Mouse (Mus musculus): ENCODE results near the gene Hoxd3. TPM values are rescaled to one million over a fixed set of nuclear protein-coding genes. Genes with fewer than 3 reads are reported as not detected.

Gene Hoxd3
- not detected for polyA plus RNA-seq (2017; shearing (Covaris generic))

DNA sequence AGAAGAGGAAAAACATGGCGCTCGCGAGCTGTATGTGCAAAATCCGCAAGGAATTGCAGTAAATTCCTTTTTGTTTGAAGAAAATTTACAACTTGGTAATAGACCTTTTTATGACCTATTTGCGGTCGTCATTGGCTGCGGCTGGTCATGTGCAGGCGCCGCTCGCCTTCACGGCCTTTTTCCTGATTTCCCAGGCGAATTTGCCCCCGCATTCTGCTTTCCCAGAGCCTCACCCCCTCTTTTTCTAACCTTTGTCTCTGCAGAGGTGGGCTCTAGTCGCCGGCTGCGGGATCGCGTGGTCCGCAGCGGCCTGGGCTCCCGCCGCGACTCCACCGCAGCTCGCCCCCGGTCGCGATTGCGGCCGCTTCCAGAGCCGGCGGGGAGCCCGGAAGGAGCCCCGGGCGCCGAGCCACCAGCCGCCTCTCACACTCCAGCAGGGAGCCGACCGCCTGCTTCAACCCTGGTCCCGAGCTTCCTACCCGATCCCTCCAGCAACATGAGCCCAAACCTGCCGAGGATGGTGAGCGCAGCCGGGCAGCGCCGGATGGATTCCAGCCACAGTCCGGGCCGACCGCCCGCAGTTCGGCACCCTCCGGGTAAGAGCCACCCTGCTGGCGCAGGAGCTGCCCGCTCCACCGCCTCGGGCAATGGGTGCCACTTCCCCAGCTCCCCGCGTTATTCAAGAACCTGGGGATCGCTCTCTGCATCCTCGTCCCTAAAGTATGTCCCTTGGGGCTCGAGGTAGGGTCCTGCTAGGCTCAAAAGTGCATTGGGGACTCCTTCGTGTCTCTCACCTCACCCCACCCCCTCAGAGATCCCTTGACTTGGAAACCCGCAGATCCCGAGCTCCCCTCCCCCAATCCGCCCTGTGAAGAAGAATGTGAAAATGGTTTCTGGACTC is at the start of gene Hoxd3, which contains the start of gene Hoxd4:
TSS of gene Hoxd3 (plus strand) at position 207 of the 901 bp plus-strand sequence.
TSS of gene Hoxd4 (plus strand) at position 209 of the 901 bp plus-strand sequence.

DNA sequence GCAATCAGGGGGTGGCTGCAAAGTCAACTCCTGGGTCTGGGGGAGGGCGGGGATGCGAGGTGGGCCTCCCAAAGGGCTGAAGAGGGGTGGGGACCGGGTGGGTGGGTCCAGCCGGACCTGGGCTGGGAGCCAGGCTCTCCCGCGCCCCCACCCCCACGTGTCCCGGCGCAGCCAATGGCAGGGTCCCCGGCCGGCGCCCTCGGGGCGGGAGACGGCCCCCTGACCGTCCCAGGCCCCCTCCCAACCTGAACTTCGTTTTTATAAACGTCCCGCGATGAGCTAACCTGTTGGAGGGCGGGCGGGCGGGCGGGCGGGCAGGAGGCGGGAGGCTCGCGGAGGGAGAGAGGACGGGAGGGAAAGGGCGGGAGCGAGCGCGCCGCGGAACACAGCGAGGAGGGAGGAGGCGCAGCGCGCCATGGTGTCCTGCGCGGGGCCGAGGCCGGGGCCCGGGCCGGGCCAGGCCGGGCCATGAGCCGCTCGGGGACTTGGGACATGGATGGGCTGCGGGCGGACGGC is 43.8 kb upstream of the Hoxd3 start, which contains the start of gene Hoxd13:
TSS of gene Hoxd13 (plus strand) at position 469 of the 516 bp plus-strand sequence.

DNA sequence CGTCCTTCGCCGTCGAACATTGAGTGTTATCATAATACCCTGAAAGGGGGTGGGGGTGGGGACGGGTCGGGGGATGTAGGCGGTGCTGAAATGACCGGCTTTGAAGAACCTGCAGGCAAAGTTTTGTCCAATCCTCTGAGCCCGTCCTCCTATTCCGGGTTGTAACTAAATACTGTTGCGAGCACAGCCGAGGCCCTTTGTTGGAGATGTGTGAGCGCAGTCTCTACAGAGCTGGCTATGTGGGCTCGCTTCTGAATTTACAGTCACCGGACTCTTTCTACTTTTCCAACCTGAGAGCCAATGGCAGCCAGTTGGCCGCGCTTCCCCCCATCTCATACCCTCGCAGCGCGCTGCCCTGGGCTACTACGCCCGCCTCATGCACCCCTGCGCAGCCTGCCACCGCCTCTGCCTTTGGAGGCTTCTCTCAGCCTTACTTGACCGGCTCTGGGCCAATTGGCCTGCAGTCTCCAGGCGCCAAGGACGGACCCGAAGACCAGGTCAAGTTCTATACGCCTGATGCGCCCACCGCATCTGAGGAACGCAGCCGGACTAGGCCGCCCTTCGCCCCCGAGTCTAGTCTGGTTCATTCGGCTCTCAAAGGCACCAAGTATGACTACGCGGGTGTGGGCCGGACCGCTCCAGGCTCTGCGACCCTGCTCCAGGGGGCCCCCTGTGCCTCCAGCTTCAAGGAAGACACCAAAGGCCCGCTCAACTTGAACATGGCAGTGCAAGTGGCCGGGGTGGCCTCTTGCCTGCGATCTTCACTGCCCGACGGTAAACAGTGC is 36.7 kb upstream of the Hoxd3 start, which contains the start of gene Hoxd12:
TSS of gene Hoxd12 (plus strand) at position 133 of the 785 bp plus-strand sequence.

DNA sequence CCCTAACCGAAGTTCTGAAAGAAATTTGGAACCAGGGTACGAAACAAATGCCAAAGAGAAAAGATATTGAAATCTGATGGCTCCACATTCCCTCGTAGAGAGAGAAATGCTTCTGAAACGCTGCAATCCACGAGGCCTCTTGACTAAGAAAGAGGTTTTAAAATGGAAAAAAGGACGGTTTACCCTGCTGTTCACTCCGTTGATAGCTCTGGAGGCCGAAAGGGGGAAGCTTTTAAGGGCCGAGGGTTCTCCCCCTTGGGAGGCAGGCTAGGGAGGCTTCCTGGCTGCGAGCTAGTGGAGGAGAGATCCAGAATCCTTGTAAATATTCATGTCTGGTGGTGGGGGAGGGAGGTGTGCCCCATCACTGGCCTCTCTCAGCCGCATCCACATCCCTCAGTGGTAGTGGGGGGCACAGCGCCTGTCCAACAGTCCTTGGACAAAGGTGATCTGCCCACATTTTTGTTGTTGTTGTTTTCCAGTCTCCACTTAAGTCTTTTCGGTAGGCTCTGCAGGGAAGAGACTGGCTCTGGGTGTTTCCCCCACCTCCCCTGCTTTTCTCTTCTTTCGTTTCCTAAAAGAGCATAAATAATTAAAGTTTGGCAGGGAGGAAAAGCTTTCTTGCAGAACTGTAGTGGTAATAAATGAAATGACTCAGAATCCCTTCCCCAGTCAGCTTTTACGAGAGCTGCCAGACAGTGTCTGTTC is 32.7 kb upstream of the Hoxd3 start, which contains the start of gene Hoxd11:
TSS of gene Hoxd11 (plus strand) at position 667 of the 705 bp plus-strand sequence.

DNA sequence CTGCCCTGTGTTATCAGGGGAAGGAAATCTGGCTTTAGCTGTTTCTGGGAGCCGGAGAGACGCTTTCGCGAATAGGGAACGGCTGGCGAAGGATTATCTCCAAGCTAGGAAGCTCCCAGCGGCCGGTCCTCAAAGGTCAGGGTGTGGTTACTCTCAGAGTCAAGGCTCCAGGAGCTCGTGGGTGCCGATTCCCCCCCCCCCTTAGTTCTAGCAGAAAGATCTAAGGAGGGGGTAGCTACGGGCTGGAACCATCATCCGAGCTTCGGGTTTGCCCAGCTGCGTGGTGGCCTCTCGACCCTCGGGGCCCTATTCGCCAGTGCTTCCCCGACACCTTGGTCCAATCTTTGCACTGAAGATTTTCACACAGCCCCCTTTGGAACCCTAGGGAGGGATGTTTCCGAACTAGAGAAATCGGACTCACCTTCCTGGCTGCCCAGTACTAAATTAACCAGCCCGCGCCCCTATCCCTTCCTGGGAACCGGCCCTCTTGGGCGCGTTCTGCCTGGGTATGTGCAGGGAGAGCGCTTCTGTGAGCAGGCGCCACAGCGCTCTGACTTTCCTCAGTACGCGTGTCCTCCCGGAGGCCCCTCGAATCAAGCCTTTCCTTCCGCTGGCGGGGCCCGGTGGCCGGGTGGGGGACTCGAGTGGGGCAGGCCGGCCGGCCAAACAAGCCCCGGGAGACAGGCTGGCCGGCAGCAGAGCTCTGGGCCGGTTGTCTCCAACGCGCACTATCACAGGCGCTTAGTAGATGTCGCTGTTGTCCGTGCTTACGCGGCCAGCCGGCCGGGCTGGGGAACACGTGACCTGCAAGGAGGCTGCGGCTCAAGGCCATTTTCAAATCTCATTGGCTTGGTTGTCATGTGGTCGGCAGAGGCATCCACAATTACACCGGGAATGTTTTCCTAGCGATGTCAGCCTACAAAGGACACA is 20.4 kb upstream of the Hoxd3 start, which contains the start of gene Hoxd10:
TSS of gene Hoxd10 (plus strand) at position 903 of the 930 bp plus-strand sequence.

DNA sequence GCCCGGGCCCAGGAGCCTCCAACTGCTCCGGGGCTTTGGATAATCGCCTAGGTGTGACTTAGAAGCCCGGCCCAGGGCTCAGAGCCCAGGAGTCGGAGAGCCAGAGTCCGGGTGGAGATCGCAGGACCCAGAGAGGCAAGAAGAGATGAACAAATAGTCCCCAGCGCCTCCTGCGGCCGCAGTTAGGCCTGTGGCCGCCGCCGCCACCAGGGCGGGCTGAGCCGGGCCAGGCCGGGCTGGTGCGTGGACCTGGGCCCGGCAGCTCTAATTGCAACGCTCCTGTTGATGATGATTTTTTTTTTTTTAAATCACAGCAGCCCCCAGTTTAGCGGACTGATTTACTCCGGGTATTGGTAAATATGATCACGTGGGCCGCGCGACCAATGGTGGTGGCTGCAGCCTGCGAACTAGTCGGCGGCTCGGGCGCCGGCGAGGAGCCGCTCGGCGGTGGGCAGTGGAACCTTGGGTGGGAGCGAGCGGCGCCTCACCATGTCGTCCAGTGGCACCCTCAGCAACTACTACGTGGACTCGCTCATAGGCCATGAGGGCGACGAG is 14.1 kb upstream of the Hoxd3 start, which contains the start of gene Hoxd9:
TSS of gene Hoxd9 (plus strand) at position 161 of the 555 bp plus-strand sequence.

DNA sequence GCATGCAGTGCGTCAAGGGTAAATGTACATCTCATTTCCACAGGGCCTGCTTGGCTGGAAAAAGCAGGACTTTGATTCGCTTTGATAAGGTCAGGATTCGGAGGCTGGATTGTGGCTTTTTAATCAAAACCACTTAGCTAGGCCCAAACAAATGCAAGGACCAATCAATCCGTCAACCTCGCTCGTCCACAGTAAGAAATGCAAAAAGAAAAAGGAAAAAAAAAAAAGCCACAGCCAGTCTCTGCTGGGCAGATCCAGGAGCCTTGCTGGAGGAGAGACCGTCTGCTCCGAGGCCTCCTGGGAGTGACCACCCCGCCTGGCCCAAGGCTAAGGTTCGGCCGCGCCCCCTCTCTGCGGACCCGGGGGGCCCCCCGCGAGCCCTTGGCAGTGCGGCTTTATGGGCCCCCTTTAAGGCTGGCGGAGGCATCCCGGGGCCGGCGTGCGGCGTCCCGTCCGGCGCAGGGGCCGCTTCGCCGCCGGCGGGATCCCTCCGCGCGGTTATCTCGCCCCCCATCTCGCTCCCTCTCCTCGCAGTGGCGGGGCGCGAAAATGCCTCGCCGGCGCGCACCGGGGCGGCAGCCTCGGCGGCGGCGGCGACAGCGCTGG is 7.2 kb upstream of the Hoxd3 start, which contains the start of gene Hoxd8:
TSS of gene Hoxd8 (plus strand) at position 223 of the 606 bp plus-strand sequence.

DNA sequence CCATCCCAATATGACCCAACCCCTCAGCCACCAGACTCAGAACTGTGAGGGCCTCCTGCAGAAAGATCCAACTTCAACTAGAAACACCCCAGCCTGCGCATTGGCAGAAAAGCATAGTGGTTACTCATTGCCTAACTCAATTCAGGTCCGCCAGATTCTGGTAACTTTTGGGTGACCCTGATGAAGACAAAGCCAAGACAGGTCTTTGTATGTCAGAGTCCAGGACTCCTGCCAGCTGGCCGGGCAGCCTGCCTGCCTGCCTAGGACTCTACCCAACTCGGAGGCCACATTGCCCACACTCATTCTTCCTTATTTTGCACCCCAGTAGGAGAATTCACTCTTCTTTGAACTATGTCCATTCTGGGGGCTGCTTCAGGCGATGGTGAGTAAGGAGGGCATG is 14.8 kb downstream of the Hoxd3 start, which contains the start of gene Gm28230:
TSS of gene Gm28230 (plus strand) at position 178 of the 400 bp plus-strand sequence.

DNA sequence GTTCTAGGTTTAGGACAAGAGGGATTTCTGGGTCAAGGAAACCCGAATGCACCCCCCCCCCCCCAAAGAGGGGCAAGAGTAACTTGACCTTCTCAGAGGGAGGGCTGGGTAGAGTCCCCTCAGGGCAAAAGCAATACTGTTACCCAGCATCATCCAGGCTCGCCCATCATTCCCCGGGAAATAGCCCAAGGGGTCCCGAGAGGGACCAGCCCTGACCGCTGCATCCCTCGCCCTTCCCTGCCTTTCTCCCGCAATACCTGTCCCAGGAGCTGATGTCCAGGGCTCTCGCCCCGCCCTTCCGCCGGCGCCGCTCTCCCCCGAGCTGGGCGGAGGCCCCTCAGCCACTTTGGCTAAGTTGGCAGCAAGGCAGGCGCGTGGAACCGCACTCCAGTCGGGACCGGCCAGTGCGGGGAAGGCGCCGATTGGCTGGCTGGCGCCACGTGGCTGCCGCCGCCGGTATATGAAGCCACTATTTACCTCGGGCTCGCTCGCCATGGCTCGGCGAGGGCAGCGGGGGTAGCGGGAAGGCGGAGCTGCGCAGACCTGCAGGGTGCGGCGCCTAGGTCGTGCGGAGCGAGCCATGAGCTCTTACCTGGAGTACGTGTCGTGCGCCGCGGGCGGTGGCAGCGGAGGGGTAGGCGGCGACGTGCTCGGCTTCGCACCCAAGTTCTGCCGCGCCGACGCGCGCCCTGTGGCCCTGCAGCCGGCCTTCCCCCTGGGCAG is 51.0 kb downstream of the Hoxd3 start, which contains the start of gene Hoxd1:
TSS of gene Hoxd1 (plus strand) at position 459 of the 723 bp plus-strand sequence.

Other genes starting within 250 kb of the Hoxd3 start
- 26.6 TPM for gene Lnpk, start 132.5 kb upstream of the Hoxd3 start, polyA plus RNA-seq (2017; shearing (Covaris generic))
- gene Evx2, start 52.4 kb upstream of the Hoxd3 start, polyA plus RNA-seq (2017; shearing (Covaris generic)), result not detected
- gene Hoxd13, start 43.6 kb upstream of the Hoxd3 start, polyA plus RNA-seq (2017; shearing (Covaris generic)), result not detected
- gene Hoxd12, start 36.9 kb upstream of the Hoxd3 start, polyA plus RNA-seq (2017; shearing (Covaris generic)), result not detected
- gene Hoxd11, start 32.4 kb upstream of the Hoxd3 start, polyA plus RNA-seq (2017; shearing (Covaris generic)), result not detected
- gene Hoxd10, start 20.0 kb upstream of the Hoxd3 start, polyA plus RNA-seq (2017; shearing (Covaris generic)), result not detected
- gene Hoxd9, start 14.2 kb upstream of the Hoxd3 start, polyA plus RNA-seq (2017; shearing (Covaris generic)), result not detected
- gene Hoxd8, start 7.3 kb upstream of the Hoxd3 start, polyA plus RNA-seq (2017; shearing (Covaris generic)), result not detected
- not detected for gene Hoxd4, start within 50 bp of the Hoxd3 start, polyA plus RNA-seq (2017; shearing (Covaris generic))
- not detected for gene Gm28230, start 14.8 kb downstream of the Hoxd3 start, polyA plus RNA-seq (2017; shearing (Covaris generic))
- not detected for gene Hoxd1, start 51.1 kb downstream of the Hoxd3 start, polyA plus RNA-seq (2017; shearing (Covaris generic))
- 32.2 TPM for gene Mtx2, start 113.9 kb downstream of the Hoxd3 start, polyA plus RNA-seq (2017; shearing (Covaris generic))